In genomic region chr9:7897502-7897901, GRCm38 (mm10) we compare ENCODE assay signal across 8 mouse cellular contexts. TPM values are rescaled to one million over a fixed set of nuclear protein-coding genes. Genes with fewer than 3 reads are reported as not detected.
A peak's percentile ranks its signal among the peaks of the same experiment; 100 is the strongest.
DNase-seq lines count a peak whose midpoint lies in the region; ATAC-seq and TF ChIP-seq lines count a peak whose summit lies in the region.

No protein-coding gene starts in this region.

- H3K36me3 ChIP-seq in ES-Bruce4 (ENCODE audit: control insufficient read depth, insufficient read depth, low read length, poor library complexity, severe bottlenecking), result no peaks in the 10 kb centered on the region
- no peaks in the 10 kb centered on the region for H3K36me3 ChIP-seq in forebrain, embryonic 12.5 days (replicated peaks)
- H3K36me3 ChIP-seq in liver, postnatal 0 days (replicated peaks; ENCODE audit: insufficient read depth, low read length), result no peaks in the 10 kb centered on the region
- no peaks in the 10 kb centered on the region for H3K36me3 ChIP-seq in neural tube, embryonic 15.5 days

- H3K9ac ChIP-seq in ES-Bruce4 (ENCODE audit: low read depth, poor library complexity, severe bottlenecking), result no peak overlapping the region
- no peak overlapping the region for H3K9ac ChIP-seq in forebrain, embryonic 12.5 days
- H3K9ac ChIP-seq in liver, postnatal 0 days (replicated peaks), result no peak overlapping the region
- no peak overlapping the region for H3K9ac ChIP-seq in neural tube, embryonic 15.5 days (replicated peaks)

- H3K4me3 ChIP-seq in ES-Bruce4 (ENCODE audit: low read depth, low read length), result no peak overlapping the region
- H3K4me3 ChIP-seq in forebrain, embryonic 12.5 days (replicated peaks), result no peak overlapping the region
- no peak overlapping the region for H3K4me3 ChIP-seq in liver, postnatal 0 days (ENCODE audit: low read depth, low read length)
- no peak overlapping the region for H3K4me3 ChIP-seq in neural tube, embryonic 15.5 days (replicated peaks)

- no peaks in the 10 kb centered on the region for H3K4me1 ChIP-seq in ES-Bruce4 (ENCODE audit: control insufficient read depth, insufficient read depth, low read length)
- H3K4me1 ChIP-seq in forebrain, embryonic 12.5 days, result no peaks in the 10 kb centered on the region
- no peaks in the 10 kb centered on the region for H3K4me1 ChIP-seq in liver, postnatal 0 days (ENCODE audit: insufficient read depth)
- no peaks in the 10 kb centered on the region for H3K4me1 ChIP-seq in neural tube, embryonic 15.5 days

- no peak overlapping the region for H3K4me2 ChIP-seq in forebrain, embryonic 12.5 days
- H3K4me2 ChIP-seq in liver, postnatal 0 days (ENCODE audit: low read depth, low read length), result no peak overlapping the region
- H3K4me2 ChIP-seq in neural tube, embryonic 15.5 days, result no peak overlapping the region

- DNase-seq in c-Kit-negative CD71-positive TER-119-positive erythroid progenitor cells, embryonic 14.5 days (ENCODE audit: low read depth, low spot score), result peak; percentile 37
- peak; percentile 21 to 79 for DNase-seq in layer of hippocampus, adult 18-20 months (ENCODE audit: low spot score in 2 of 2)
- peak; percentile 78 for DNase-seq in liver, postnatal 0 days
- peak; percentile 79 for DNase-seq in testis, postnatal 10 days (ENCODE audit: low spot score)

- TF ChIP-seq EP300 in ES-Bruce4 (IDR thresholded peaks at IDR 0.05; ENCODE audit: insufficient read depth, low read depth, low read length), result no peak
- no peak for TF ChIP-seq EP300 in liver, postnatal 0 days (IDR thresholded peaks at IDR 0.05; ENCODE audit: low read depth)

- peak; percentile 67; the same call in 1 of the 2 replicates for ATAC-seq in forebrain, embryonic 12.5 days (ENCODE audit: low FRiP score)
- ATAC-seq in hematopoietic stem cell, adult 5-6 weeks (replicated peaks in 1 of 2; ENCODE audit: insufficient read depth in 1 of 2, low FRiP score in 2 of 2, low TSS enrichment in 1 of 2, low read depth in 1 of 2, poor library complexity in 2 of 2, severe bottlenecking in 2 of 2), result peak; percentile 82 to 90
- ATAC-seq in liver, postnatal 0 days, result peak; percentile 72
- peak; percentile 89 for ATAC-seq in neural tube, embryonic 15.5 days (ENCODE audit: low FRiP score)

- TF ChIP-seq CTCF in ES-Bruce4 (IDR thresholded peaks at IDR 0.05; ENCODE audit: low read depth, low read length), result peak; percentile 88
- peak; percentile 95 for TF ChIP-seq CTCF in liver, postnatal 0 days (IDR thresholded peaks at IDR 0.05; ENCODE audit: low read depth)

- peaks cover 11% of the 10 kb centered on the region for H3K9me3 ChIP-seq in ES-Bruce4 (replicated peaks; ENCODE audit: control insufficient read depth, insufficient read depth, low read length, poor library complexity, severe bottlenecking)
- no peaks in the 10 kb centered on the region for H3K9me3 ChIP-seq in forebrain, embryonic 12.5 days
- H3K9me3 ChIP-seq in liver, postnatal 0 days (ENCODE audit: low read length), result no peaks in the 10 kb centered on the region
- no peaks in the 10 kb centered on the region for H3K9me3 ChIP-seq in neural tube, embryonic 15.5 days (replicated peaks)

- no peak overlapping the region for H3K27ac ChIP-seq in ES-Bruce4 (ENCODE audit: insufficient read depth, low read length)
- H3K27ac ChIP-seq in forebrain, embryonic 12.5 days, result no peak overlapping the region
- H3K27ac ChIP-seq in liver, postnatal 0 days (ENCODE audit: low read depth), result no peak overlapping the region
- H3K27ac ChIP-seq in neural tube, embryonic 15.5 days (replicated peaks), result no peak overlapping the region

- TF ChIP-seq POLR2A in ES-Bruce4 (IDR thresholded peaks at IDR 0.05; ENCODE audit: insufficient read depth, low read length), result no peak

- no peaks in the 10 kb centered on the region for H3K27me3 ChIP-seq in ES-Bruce4 (ENCODE audit: control insufficient read depth, insufficient read depth, low read length, poor library complexity, severe bottlenecking)
- H3K27me3 ChIP-seq in forebrain, embryonic 12.5 days, result no peaks in the 10 kb centered on the region
- no peaks in the 10 kb centered on the region for H3K27me3 ChIP-seq in liver, postnatal 0 days (ENCODE audit: insufficient read depth, low read length)
- H3K27me3 ChIP-seq in neural tube, embryonic 15.5 days (replicated peaks), result no peaks in the 10 kb centered on the region

- WGBS in forebrain, embryonic 12.5 days, result 5% methylated on average over 3 of the region's 3 CpGs
- WGBS in liver, postnatal 0 days (ENCODE audit: insufficient replicate concordance), result 0% methylated on average over 3 of the region's 3 CpGs
- 2% methylated on average over 3 of the region's 3 CpGs for WGBS in neural tube, embryonic 15.5 days

RNA-seq across cellular contexts. Expression of gene Birc3, which starts 24.5 kb away (rescaled TPM):
- polyA plus RNA-seq in ES-Bruce4 (2011; ENCODE audit: insufficient read depth, insufficient read length, low read depth, missing spikeins), result 6.0 and 9.6 TPM in 2 replicates
- 1.9 and 3.7 TPM in 2 replicates for polyA plus RNA-seq in forebrain, embryonic 12.5 days (2016; fragmentation: Nextera tagmentation; extraction: Ambion mirVana)
- 87.4 and 95.3 TPM in 2 replicates for total RNA-seq in hematopoietic stem cell, adult 5-6 weeks (2017)
- 1 to 10 TPM; 1.4 to 1.6 TPM for total RNA-seq in layer of hippocampus, adult 18-20 months (2021)
- 7.2 and 7.8 TPM in 2 replicates for polyA plus RNA-seq in liver, postnatal 0 days (2015; fragmentation: Nextera tagmentation; extraction: Ambion mirVana)
- 2.2 and 6.5 TPM in 2 replicates for polyA plus RNA-seq in neural tube, embryonic 15.5 days (2015; fragmentation: Nextera tagmentation; extraction: Ambion mirVana)
